Mouse (Mus musculus) embryonic fibroblast, embryonic 13.5 days (primary cell): Measurements from ENCODE around the gene Nsd1. TPM values are rescaled to one million over a fixed set of nuclear protein-coding genes. Genes with fewer than 3 reads are reported as not detected.

ENCODE experiments used
- H3K27ac ChIP-seq: 2 replicates; pipeline ENCODE4 v1.5.1; 2012; ENCODE audit warnings: low read length, control low read depth, inconsistent platforms; ENCODE audit not compliant: insufficient read depth
- H3K4me1 ChIP-seq: 2 replicates; pipeline ENCODE4 v1.6.1; 2011; ENCODE audit warnings: low read length; ENCODE audit not compliant: control insufficient read depth, insufficient read depth
- H3K4me3 ChIP-seq: 2 replicates; pipeline ENCODE4 v1.5.1; 2011; ENCODE audit warnings: mild to moderate bottlenecking, control low read depth, low read length; ENCODE audit not compliant: insufficient read depth
- CTCF ChIP-seq: IDR thresholded peaks from 2 replicates; pipeline ENCODE4 v1.5.1; 2011; ENCODE audit warnings: mild to moderate bottlenecking, control low read depth, low read length, moderate library complexity, borderline replicate concordance; ENCODE audit not compliant: insufficient read depth
- POLR2A ChIP-seq: IDR thresholded peaks from 2 replicates; pipeline ENCODE4 v1.6.1; 2011; ENCODE audit warnings: low read depth, mild to moderate bottlenecking, control low read depth, low read length, moderate library complexity
- polyA plus RNA-seq: library from polyadenylated mRNA; stranded (reverse); fragments of >200 nt; gene quantifications from 2 replicates; pipeline ENCODE4 v1.2.4, GENCODE M21; 2011; ENCODE audit warnings: low read depth; ENCODE audit not compliant: missing spikeins, insufficient read length

The Nsd1 gene
- polyA plus RNA-seq, 1 experiment: 86.2 TPM

DNA sequence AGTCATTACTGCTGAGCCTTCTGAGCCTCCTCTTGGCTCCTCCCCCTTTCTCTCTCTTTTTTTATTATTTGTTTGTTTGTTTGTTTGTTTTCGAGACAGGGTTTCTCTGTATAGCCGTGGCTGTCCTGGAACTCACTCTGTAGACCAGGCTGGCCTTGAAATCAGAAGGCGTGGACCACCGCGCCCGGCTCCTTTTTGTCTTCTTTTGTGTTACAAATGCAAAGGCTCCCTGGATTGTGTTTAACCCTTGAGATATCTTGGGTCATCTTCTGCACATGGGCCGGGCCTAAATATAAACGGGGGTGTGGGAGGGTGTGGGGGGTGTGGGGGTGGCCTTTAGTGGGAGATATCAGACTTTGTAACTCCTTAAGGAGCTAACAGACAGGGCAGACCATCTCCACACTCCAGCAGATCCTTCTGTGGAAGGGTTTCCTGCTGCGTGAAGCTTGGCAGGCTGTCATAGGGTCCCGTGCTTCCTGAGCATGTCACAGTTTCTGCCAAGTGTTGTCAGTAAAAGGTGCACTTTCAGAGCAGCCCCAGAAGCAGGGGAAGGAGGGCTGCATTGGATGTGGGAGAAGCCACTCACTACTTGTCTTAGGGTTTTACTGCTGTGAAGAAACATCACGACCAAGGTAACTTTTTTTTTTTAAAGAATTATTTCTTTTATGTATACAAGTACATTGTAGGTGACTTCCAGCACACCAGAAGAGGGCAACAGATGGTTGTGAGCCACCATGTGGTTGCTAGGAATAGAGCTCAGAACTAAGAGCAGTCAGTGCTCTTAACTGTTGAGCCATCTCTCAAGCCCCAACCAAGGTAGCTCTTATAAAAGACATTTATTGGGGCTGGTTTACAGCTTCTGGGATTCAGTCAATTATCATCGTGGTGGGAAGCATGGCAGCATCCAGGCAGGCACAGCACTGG lies 128.8 kb downstream of the Nsd1 start:
- Histone ChIP-seq H3K4me1 (peaks cover 2% of the 10 kb centered on the region; the same call in 1 of the 2 replicates), H3K27ac (no peak overlapping the region), H3K4me3 (no peak overlapping the region)
- TF ChIP-seq CTCF (no peak), POLR2A (no peak)

DNA sequence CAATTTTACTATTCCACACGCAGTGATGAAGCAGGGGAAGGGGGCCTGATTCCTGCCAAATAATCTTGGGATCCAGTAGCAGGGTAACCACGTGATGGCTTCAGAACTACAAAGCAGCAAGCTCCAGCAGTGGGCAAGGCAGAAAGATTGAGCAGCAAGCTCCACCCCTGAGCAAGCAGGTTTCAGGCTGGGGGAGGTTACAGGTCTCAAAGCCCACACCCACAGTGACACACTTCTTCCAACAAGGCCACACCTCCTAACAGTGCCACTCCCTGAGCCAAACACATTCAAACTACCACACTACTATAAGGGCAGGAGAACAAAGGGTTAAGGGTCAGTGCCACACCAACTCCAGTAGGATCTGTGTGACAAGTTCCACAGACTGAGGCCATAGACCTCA lies 129.7 kb downstream of the Nsd1 start:
- no peak overlapping the region for H3K27ac ChIP-seq
- TF ChIP-seq CTCF: no peak
- H3K4me1 ChIP-seq: peaks cover 2% of the 10 kb centered on the region; the same call in 1 of the 2 replicates
- no peak overlapping the region for H3K4me3 ChIP-seq

- Histone ChIP-seq H3K4me3 (no peak overlapping the region), H3K4me1 (peaks cover 2% of the 10 kb centered on the region; the same call in 1 of the 2 replicates), H3K27ac (no peak overlapping the region)
- no peak for TF ChIP-seq POLR2A
- TF ChIP-seq CTCF: no peak
Measured at GRCm38 (mm10) chr13:55342469-55342868, 132.9 kb downstream of the Nsd1 start.

DNA sequence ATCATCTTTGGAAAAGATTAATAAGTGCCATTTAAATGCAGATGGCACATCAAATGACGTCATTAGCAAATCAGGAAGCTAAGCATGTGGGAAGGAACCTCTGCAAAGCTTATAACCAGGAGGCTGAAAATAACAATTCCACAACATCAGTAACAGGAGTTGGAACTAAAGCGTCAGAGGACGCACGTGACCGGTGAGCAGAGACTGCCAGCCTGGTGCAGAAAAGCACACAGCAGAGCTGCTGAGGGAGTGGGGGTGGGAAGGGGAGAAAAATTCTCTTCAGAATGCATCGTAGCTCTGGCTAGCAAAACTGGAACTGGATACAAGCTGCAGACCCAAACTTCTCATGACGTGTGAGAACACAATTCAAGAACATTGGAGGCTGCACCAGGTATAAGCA lies 134.7 kb downstream of the Nsd1 start:
- no peak overlapping the region for H3K27ac ChIP-seq
- TF ChIP-seq CTCF (no peak), POLR2A (no peak)
- peaks cover 1% of the 10 kb centered on the region; the same call in 1 of the 2 replicates for H3K4me1 ChIP-seq
- no peak overlapping the region for H3K4me3 ChIP-seq

DNA sequence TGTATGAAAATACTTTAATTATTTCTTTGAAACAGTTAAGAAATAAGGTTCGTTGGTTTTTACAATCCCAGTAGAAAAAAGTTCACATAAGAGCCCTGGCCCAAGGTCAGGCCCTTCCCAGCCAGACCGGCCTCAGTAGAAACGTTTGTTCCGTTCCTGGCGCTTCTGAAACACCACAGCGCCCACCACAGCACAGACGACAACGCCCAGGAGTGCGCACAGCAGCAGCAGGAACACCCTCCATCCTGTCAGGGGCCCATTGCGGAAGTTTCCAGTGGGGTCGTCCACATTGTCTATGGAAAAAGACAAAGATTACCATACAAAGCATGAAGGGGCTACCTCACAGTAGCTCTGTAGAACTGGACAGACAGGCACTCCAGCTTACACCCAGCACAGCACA lies 137.2 kb downstream of the Nsd1 start:
- Histone ChIP-seq H3K4me3 (no peak overlapping the region), H3K4me1 (no peaks in the 10 kb centered on the region), H3K27ac (no peak overlapping the region)
- TF ChIP-seq CTCF: no peak
- TF ChIP-seq POLR2A: no peak

DNA sequence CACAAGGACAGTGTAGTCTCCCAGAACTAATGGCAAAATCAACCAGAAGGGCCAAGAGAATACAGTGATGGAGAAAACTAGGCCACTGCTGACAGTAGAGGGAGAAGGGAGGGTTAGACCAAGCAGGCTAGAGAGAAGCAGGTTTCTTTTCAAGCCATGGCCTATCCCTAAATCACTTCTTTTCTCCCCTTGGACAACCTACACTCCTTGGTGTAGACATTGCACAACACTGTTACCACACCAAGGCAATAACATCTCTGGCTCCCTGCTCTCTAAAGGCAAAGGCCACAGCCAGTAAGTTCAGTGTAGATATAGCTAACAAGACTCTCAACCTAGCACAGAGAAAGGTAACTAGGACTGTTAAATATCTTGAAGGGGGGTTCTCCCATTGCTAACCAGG lies 151.6 kb downstream of the Nsd1 start:
- Histone ChIP-seq H3K27ac (no peak overlapping the region), H3K4me3 (peak overlapping the region; percentile 99), H3K4me1 (peaks cover 9% of the 10 kb centered on the region)
- TF ChIP-seq POLR2A: no peak
- TF ChIP-seq CTCF: no peak

DNA sequence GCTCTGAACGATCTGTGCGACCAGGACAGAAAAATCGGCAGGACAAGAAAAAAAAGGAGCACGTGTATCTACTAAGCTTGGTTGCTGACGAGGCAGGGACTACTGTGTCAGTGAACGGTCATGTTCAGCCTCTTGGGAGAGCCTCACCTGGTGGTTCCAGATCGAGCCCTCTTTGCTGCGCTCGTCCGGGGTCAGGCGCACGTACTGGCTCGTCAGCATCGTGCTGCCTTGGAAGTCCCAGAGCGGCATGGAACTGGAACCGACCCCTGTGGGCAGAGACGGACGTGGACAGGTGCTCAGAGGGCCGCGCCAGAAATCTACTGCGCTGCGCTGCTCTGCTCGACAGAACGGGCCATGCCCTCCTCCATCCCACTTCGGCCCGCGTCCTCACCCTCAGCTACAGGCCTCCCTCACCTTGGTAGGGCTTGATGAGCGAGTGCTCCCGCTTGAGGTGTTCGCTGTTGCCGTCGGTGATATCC lies 152.4 kb downstream of the Nsd1 start:
- no peak for TF ChIP-seq CTCF
- no peak for TF ChIP-seq POLR2A

DNA sequence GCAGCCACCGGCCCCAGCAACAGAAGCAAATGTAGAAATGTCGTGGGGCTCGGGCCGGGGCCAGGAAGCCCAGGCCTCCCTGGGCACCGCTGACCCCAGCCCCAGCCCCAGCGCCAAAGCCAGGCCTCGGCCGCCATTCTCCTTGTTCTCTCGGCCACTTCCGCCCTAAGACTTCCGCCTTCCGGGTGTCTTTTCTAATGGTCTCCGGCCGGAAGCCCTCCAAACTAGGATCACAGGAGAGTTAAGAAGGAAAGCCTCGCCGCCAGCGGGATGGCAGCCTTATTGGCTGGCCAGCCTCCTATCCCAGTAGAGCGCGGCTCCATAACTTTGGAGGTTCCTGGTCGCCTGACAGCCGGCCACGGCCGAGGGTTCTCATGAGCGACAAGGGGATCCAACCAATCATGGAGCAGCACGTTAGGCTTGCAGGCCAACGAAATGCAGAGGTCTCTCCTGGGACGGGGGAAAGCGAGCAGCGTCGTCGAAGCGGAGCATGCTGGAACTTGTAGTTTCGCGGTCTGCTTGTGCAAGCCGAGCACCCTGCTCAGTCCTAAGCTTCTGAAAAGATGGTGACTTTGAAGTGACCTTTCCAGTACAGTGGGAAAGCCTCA lies 153.0 kb downstream of the Nsd1 start, which contains the start of gene Lman2:
Lman2 (minus strand) TSS at position 331 of the 608 bp plus-strand sequence.
- Histone ChIP-seq H3K4me1 (peaks cover 9% of the 10 kb centered on the region), H3K4me3 (peak within 1 kb of the TSS; percentile 99), H3K27ac (peak within 1 kb of the TSS; percentile 65)
- no peak for TF ChIP-seq CTCF
- peak; percentile 60 for TF ChIP-seq POLR2A

More for the DNA sequence above, 152.4 kb downstream of the Nsd1 start:
- Histone ChIP-seq H3K4me1 (peaks cover 9% of the 10 kb centered on the region), H3K27ac (peak overlapping the region; percentile 65), H3K4me3 (peak overlapping the region; percentile 99)

Other genes with a start within 250 kb of the Nsd1 start
- gene Hk3, start 188.4 kb upstream of the Nsd1 start, polyA plus RNA-seq: 0.47 TPM in 1 of 2 replicates, not detected in the other
- 27.9 and 33.2 TPM in 2 replicates for gene Uimc1, start 109.5 kb upstream of the Nsd1 start, polyA plus RNA-seq
- gene Zfp346, start 104.5 kb upstream of the Nsd1 start, polyA plus RNA-seq: 22.7 and 26.3 TPM in 2 replicates
- not detected in 2 replicates for gene Gm17617, start 76.2 kb upstream of the Nsd1 start, polyA plus RNA-seq
- gene Fgfr4, start 57.1 kb upstream of the Nsd1 start, polyA plus RNA-seq: not detected in 2 replicates
- gene Prelid1, start 110.7 kb downstream of the Nsd1 start, polyA plus RNA-seq: 267 and 295 TPM in 2 replicates
- gene Rab24, start 112.2 kb downstream of the Nsd1 start, polyA plus RNA-seq: 41.4 and 48.0 TPM in 2 replicates
- gene Mxd3, start 120.0 kb downstream of the Nsd1 start, polyA plus RNA-seq: 9.5 and 19.0 TPM in 2 replicates
- gene Lman2, start 153.0 kb downstream of the Nsd1 start, polyA plus RNA-seq: 66.9 and 70.7 TPM in 2 replicates
- not detected in 2 replicates for gene Rgs14, start 159.9 kb downstream of the Nsd1 start, polyA plus RNA-seq
- not detected in 2 replicates for gene Slc34a1, start 188.4 kb downstream of the Nsd1 start, polyA plus RNA-seq
- gene Pfn3, start 205.4 kb downstream of the Nsd1 start, polyA plus RNA-seq: not detected in 2 replicates
- not detected in 2 replicates for gene F12, start 217.0 kb downstream of the Nsd1 start, polyA plus RNA-seq
- 37.7 and 42.9 TPM in 2 replicates for gene Grk6, start 235.3 kb downstream of the Nsd1 start, polyA plus RNA-seq